Mouse (Mus musculus) midbrain, embryonic 10.5 days (tissue): Measurements from ENCODE around the gene 2310039H08Rik. TPM values are rescaled to one million over a fixed set of nuclear protein-coding genes. Genes with fewer than 3 reads are reported as not detected.

ENCODE experiments used
- DNase-seq: peaks from one replicate; pipeline ENCODE4 v3.0.0-alpha.2; 2017; ENCODE audit warnings: low spot score
- H3K27ac ChIP-seq: fragments of 300-500 bp; sonication (generic); replicated peaks from 2 replicates; pipeline ENCODE4 v1.5.1; 2016; ENCODE audit warnings: mild to moderate bottlenecking
- H3K27me3 ChIP-seq: fragments of 300-500 bp; sonication (generic); 2 replicates; pipeline ENCODE4 v1.6.1; 2016; ENCODE audit warnings: low read depth, mild to moderate bottlenecking; ENCODE audit not compliant: poor library complexity, severe bottlenecking
- H3K36me3 ChIP-seq: fragments of 300-500 bp; sonication (generic); 2 replicates; pipeline ENCODE4 v1.6.1; 2016; ENCODE audit warnings: mild to moderate bottlenecking, moderate library complexity
- H3K4me1 ChIP-seq: fragments of 300-500 bp; sonication (generic); 2 replicates; pipeline ENCODE4 v1.6.1; 2016
- H3K4me3 ChIP-seq: fragments of 300-500 bp; sonication (generic); 2 replicates; pipeline ENCODE4 v1.5.1; 2016; ENCODE audit warnings: mild to moderate bottlenecking, moderate library complexity
- H3K9me3 ChIP-seq: fragments of 300-500 bp; sonication (generic); replicated peaks from 2 replicates; pipeline ENCODE4 v1.6.1; 2016; ENCODE audit warnings: mild to moderate bottlenecking
- WGBS: fragments of 180-500 bp; shearing (Covaris S2); methylation state at CpG from one replicate; pipeline ENCODE4 v1.1.7; 2016; 5-methylcytosine and 5-hydroxymethylcytosine counted together
- polyA plus RNA-seq: library from polyadenylated mRNA; unstranded; fragments of >200 nt; fragmentation: Nextera tagmentation; extraction: Ambion mirVana; gene quantifications from 2 replicates; pipeline ENCODE4 v1.2.1, GENCODE M21; 2016

Gene 2310039H08Rik
- polyA plus RNA-seq, 1 experiment from 2014 or later: 63.2 TPM

DNA sequence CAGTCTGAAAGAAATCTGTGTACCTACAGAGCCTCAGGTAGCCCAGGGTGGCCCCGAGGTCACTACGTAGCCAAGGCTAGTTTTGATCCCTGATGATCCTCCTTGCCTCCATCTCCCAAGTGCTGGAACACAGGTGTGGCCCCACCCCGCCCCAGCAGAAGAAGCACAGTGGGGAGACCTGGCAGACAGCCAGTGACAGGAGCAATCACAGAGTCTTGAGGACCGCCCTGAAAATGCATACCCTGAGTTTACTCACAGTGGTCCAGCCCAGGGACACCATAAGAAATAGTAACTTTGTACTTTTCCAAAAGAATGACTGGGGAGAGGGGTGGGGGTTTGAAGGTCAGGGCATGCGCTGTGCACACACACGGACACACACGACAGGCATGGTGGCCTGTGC is 48.2 kb downstream of the 2310039H08Rik start:
- Histone ChIP-seq H3K27ac (no peak overlapping the region), H3K4me3 (no peak overlapping the region), H3K4me1 (peaks cover 10% of the 10 kb centered on the region; the same call in 1 of the 2 replicates), H3K36me3 (peaks cover 78% of the 10 kb centered on the region), H3K27me3 (no peaks in the 10 kb centered on the region), H3K9me3 (no peaks in the 10 kb centered on the region)
- 94% methylated on average over 7 of the region's 7 CpGs for WGBS
- DNase-seq: no peak

Other genes starting within 250 kb of the 2310039H08Rik start
- gene Cul9, start 226.2 kb upstream of the 2310039H08Rik start, polyA plus RNA-seq: 4.4 and 6.3 TPM in 2 replicates
- gene Srf, start 216.5 kb upstream of the 2310039H08Rik start, polyA plus RNA-seq: 5.0 and 6.5 TPM in 2 replicates
- gene Ptk7, start 143.1 kb upstream of the 2310039H08Rik start, polyA plus RNA-seq: 65.3 and 68.4 TPM in 2 replicates
- 33.0 and 40.3 TPM in 2 replicates for gene Klc4, start 126.6 kb upstream of the 2310039H08Rik start, polyA plus RNA-seq
- gene Mrpl2, start 126.4 kb upstream of the 2310039H08Rik start, polyA plus RNA-seq: 126 and 129 TPM in 2 replicates
- 37.4 and 45.1 TPM in 2 replicates for gene Cul7, start 122.3 kb upstream of the 2310039H08Rik start, polyA plus RNA-seq
- gene Rrp36, start 98.3 kb upstream of the 2310039H08Rik start, polyA plus RNA-seq: 69.4 and 69.6 TPM in 2 replicates
- 178 and 180 TPM in 2 replicates for gene Mea1, start 93.8 kb upstream of the 2310039H08Rik start, polyA plus RNA-seq
- 126 and 128 TPM in 2 replicates for gene Klhdc3, start 91.7 kb upstream of the 2310039H08Rik start, polyA plus RNA-seq
- gene Ppp2r5d, start 67.5 kb upstream of the 2310039H08Rik start, polyA plus RNA-seq: 140 and 146 TPM in 2 replicates
- gene Pex6, start 61.2 kb upstream of the 2310039H08Rik start, polyA plus RNA-seq: 20.5 and 20.8 TPM in 2 replicates
- gene Gnmt, start 43.5 kb upstream of the 2310039H08Rik start, polyA plus RNA-seq: 0.35 and 0.62 TPM in 2 replicates
- 69.5 and 75.0 TPM in 2 replicates for gene Cnpy3, start 20.4 kb upstream of the 2310039H08Rik start, polyA plus RNA-seq
- gene Ptcra, start 8.9 kb upstream of the 2310039H08Rik start, polyA plus RNA-seq: 0.53 and 0.55 TPM in 2 replicates
- 197 and 219 TPM in 2 replicates for gene Rpl7l1, start 10.0 kb downstream of the 2310039H08Rik start, polyA plus RNA-seq
- gene Bicral, start 85.8 kb downstream of the 2310039H08Rik start, polyA plus RNA-seq: 3.1 and 4.4 TPM in 2 replicates
- 55.9 and 57.7 TPM in 2 replicates for gene Tbcc, start 118.0 kb downstream of the 2310039H08Rik start, polyA plus RNA-seq
- gene Prph2, start 137.8 kb downstream of the 2310039H08Rik start, polyA plus RNA-seq: not detected in 2 replicates
- 15.5 and 16.5 TPM in 2 replicates for gene Ubr2, start 237.9 kb downstream of the 2310039H08Rik start, polyA plus RNA-seq